Mouse (Mus musculus): ENCODE results near the gene Ccn2.

Gene Ccn2

DNA sequence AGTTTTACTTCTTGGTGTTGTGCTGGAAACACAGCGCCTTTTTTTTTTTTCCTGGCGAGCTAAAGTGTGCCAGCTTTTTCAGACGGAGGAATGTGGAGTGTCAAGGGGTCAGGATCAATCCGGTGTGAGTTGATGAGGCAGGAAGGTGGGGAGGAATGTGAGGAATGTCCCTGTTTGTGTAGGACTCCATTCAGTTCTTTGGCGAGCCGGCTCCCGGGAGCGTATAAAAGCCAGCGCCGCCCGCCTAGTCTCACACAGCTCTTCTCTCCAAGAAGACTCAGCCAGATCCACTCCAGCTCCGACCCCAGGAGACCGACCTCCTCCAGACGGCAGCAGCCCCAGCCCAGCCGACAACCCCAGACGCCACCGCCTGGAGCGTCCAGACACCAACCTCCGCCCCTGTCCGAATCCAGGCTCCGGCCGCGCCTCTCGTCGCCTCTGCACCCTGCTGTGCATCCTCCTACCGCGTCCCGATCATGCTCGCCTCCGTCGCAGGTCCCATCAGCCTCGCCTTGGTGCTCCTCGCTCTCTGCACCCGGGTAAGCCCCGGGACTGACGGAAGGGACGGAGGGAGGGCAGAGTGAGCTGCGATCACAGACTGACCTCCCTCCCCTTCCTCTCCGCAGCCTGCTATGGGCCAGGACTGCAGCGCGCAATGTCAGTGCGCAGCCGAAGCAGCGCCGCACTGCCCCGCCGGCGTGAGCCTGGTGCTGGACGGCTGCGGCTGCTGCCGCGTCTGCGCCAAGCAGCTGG lies at the start of gene Ccn2:
Gene Ccn2, plus strand, starts transcription at position 193 of the 753 bp plus-strand sequence.
- peak; percentile 7 for DNase-seq

DNA sequence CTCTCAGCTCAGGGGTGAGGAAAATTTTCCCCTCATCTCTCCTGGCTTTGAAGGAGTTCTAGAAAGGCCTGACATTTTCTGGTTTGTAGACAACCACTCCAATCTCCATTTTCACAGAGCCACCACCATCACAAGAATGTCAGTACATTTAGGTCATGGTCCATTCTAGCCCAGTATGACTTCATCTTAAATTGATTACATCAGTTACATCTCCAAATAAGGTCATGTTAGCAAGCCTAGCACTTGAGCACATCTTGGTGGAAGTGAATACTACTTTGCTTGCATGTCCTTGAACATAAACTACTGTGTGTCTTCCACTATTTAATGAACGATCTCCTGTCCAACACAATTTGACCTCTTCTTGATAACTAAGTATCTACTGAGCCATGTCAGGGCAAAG lies 42.4 kb upstream of the Ccn2 start:
- DNase-seq, result no peak

DNA sequence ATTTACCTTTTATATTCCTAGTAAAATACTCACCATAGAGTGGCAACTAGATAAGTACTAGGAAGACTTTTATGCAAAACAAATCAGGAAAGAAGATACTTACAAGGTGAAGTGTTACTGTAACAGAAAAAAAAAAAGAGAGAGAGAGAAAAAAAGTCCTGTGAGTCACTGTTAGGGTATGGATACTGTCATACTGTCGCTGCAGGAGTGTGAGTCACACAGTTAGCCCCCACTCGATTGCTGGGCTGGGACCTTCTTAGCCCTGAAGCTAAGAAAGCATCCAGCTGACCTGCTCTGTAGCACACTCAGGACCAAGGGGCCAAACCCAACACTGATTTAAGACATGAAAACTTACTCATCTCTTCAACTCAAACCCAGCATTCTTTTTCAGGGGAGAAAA lies 41.2 kb upstream of the Ccn2 start:
- no peak for DNase-seq

DNA sequence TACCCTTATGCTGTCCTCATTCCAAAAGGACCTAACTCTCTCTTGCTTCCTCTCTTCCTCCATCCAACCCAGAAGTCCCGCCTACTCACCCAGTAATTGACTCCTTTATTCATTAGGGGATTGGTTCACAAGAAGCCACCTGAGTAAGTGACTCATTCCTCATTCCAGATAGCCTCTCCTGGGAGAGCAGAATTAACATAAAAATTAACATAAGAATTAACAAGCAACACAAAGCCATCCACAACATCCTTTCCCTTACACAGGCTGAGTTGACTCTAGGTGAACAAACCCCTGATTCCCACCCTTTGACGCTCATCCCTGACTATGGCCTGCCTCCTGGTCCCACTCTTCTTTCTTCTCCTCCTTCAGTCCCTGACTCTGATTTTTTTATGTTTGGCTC lies 36.9 kb upstream of the Ccn2 start:
- DNase-seq, result no peak

DNA sequence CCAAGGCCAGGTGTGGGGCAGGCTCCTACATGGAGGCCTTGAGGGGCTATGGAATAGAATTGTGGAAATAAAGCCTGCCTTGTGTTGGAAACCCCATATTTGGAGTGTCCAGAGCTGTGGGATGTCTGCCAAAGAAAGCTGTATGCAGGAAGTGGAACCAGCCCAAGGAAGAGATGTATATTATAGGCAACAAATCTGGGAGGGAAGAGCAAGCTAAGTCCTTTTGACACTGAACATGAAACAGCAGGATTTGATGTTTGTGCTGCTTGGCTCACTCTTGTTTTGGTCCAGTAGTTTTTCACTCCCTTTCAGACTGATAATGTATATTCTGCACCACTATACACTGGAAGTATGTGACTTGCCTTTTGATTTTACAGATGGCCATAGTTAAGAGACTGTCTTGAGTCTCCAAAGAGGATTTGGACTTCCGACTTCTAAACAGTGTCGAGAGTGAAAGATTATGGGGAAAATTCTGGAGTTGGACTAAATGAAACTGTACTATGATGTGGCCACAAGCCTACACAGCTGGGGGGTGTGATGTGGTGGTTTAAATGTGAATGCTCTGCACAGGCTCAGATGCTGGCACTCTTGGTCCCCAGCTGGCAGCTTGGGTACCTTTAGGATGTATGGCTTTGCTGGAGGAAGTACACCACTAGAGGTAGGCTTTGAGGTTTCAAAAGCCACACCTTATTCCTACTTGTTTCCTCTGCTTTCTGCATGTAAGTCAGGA lies 25.4 kb upstream of the Ccn2 start:
- DNase-seq, result no peak

DNA sequence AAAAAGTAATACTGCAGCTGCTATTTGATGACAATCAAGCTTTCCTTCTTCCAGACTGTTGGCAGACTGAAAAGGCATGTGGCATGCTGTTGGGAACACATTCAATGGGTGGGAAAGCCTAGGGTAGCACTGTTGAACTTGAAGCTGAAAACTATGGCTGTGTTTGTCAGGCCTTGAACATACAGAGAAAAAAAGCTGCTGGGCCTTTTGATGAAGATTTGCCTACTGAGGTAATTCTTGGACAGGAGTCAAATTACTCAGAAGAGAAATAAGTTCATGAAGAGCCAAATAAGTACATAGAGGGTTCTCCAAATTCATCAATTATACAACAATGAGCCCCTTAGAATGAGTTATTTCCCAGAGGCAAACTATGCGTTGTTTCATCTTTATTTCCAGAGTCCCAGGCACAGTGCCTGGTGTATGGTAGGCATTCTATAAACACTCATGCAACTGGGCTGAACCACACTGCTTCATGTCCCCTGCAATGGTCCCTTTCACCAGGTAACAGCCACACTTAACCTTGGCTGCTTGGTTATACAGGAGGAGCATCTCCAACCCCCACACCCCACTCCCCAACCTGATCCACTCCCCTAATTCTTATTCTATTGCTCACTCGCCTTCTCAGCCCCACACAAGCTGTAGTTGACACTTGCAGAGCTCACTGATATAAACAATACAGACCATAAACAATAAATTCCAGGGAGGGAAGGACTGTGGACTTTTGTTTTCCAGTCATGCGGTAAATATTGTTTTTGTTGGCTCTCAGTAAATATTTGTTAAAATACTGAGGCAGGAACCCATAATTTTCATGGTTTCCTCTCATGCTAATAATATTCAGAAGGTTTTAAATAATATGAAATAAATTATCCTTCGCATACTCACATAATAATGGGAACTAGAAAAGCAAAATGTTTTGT lies 22.9 kb upstream of the Ccn2 start:
- DNase-seq, result no peak

DNA sequence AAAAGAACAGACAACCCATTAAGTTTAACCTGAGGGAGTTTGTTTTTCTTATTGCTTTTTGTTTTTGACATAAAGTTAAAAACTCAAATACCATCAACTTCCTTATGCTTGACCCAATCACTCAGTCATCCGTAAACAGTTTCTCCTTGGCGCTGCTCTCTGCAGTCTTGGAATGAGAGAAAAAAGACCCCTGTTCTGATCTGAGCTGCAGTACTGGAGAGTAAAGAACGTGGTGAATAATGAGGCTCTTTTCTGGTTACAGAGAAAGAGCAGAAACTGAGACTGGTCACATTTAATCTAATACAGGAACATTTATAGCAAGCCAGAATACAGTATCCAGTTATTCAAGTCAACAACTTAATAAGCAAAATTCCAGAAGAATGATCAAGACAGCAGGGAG lies 21.8 kb upstream of the Ccn2 start:
- no peak for DNase-seq

DNA sequence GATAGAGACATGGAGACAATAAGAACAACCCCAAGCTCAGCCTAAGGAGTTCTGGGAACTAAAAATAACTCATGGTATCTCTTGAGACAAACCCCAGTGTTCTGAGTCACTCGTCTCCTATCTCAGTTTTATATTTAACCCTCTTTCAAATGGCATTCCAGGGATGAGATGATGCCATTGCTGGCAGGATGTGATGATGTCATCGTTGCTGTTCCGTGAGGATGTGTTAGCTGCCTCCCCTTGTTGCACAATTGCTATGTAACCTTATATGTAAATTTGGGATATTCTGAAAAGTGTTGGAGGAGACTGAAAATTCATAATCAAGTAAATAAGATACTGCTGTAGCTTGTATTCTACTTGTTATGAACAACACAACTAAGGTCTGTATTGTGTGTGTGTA lies 14.2 kb upstream of the Ccn2 start:
- DNase-seq, result no peak

DNA sequence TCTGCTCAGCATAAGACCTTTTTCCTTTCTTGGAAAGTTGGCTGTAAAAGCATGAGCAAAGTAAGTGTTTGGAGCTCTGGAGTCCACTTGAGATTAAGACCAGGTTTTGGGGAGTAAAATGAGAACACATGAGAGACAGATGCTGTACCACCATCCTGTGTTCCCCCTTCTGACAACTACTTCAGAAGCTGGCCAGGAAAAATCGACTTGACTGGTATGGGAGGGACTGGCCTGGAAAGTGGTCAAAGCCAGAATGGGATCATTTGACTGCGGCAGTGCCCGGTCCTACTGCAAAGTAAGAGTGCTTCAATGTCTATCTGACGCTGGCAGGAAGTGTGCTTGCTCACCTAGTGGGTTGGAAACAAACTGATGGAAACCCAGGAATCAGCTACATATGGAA lies 6.4 kb upstream of the Ccn2 start:
- DNase-seq, result no peak

DNA sequence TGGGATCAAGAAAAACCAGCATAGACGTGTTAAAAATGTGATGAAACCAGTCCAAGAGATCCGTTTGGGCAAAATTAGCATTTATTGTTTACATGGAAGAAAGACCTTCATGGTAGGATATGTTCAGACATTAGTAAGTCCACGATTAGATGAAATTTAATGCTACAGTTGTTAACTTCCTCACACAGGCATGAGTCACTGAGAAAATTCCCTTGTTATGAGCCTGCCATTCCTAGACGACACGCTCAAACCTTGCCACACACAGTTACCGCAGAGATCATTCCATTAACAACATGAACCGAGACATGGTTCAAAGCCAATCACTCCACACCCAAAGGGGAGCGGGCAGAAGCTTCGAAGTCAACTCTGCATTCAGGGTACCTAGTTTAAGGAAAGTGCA lies 6.0 kb upstream of the Ccn2 start:
- DNase-seq, result no peak

DNA sequence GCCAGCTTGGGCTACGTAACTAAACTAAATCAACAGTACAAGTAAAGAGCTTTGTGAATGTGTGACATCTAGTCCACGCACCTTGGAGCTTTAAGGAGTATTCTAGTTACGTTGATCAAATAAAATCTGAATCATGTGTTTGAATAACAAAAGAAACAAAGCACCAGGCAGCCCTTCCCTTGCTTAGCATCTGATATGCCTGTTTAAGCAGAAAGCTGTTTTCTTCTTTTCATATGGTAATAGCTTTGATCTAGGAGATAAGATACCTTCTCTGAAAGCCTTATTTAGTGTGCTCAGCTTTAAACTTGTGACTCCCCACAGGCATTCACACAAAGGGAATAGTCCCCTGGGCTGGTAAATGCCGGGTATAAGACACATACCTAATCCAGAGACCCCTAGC lies 4.7 kb upstream of the Ccn2 start:
- DNase-seq, result no peak

DNA sequence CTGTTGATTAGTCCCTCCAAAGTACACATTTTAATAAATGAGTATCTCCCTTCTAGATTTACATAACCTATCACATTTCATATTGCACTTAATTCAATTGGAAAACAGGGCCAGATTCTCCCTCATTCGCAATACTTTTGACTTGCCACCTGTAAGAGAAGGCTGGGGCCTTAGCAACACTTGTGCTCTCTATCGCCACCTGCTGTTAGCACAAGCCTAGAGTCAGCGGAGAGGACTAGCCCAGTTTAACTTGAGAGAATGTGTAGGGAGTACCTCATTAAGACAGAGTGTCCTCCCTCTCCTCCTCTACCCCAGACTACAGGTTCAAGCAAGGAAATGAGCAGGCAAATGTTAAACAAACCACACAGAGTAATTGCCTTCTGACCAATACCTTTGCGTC lies 4.1 kb upstream of the Ccn2 start:
- DNase-seq, result peak; percentile 49

DNA sequence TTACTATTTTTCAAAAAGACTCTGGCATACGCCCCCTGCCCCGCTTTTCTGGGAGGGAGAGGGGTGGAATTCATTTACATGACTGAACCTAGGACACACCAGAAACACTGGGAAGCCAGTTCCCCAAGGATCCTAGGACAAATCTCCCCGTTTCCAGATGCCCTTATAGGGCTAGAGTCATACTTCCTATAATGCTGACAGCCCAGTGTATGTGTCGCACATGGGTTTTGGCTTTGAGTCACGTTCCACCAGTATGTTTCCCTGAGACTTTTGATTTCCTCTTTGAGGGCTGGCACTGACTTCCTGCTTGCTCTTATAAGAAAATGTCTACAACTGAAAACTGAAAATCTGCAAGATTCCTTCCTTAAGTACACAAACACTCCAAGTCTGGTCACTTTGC lies 3.5 kb upstream of the Ccn2 start:
- DNase-seq, result no peak

DNA sequence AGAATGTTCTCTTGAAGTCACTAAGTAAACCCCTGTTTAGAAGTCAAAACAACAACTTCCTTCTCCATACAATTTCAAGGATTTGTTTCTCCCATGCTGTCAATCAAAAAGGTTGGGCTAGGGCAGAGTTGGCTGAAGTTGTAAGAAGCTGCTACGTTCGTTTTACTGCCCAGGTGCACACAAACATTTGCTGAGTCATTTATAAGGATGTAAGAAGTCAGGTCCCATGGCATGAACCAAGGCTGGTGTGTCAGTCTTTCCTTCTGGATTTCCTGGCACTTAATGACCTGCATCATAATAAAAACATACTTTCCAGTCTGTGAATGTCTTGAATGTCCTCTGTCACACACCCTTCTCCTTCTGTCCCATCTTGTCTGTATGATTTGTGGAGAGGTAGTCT lies 2.9 kb upstream of the Ccn2 start:
- DNase-seq, result no peak

DNA sequence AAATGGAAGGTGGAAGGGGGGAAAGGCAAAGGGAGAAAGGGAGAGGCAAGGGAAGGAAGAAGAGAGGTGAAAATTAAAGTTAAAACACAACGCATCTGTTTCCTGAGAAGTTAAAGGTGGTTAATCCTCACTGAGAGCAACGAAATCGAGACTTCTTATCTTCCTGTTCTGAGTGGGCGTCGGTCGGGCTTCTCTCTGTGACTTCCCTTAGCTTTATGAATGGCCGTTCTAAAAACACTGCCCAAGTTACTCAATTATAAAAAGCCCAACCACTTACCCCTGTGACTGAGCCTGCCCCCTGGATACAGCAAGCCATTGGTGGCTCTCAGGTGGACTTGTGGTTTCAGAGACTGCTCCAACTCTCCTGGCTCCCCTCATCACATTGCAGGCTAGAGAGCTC lies 2.3 kb upstream of the Ccn2 start:
- no peak for DNase-seq

DNA sequence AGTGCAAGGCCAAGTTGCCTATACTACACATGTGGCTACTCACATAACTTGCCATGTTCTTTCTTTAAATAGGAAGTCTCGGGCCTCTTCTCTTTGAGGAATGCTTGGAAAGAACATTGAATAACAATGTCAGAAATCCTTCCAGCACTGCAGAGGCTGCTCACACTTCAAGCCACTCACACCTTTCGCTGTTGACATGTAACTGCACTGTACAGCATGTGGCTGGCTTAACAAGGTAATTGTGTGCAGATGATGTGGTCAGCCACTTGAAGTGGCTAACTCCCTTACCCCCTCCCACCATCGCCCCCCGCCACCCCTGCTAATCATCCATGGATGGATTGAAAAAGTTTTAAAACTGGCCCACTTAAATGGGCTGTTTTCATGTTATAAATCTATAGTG lies 1.7 kb upstream of the Ccn2 start:
- no peak for DNase-seq

DNA sequence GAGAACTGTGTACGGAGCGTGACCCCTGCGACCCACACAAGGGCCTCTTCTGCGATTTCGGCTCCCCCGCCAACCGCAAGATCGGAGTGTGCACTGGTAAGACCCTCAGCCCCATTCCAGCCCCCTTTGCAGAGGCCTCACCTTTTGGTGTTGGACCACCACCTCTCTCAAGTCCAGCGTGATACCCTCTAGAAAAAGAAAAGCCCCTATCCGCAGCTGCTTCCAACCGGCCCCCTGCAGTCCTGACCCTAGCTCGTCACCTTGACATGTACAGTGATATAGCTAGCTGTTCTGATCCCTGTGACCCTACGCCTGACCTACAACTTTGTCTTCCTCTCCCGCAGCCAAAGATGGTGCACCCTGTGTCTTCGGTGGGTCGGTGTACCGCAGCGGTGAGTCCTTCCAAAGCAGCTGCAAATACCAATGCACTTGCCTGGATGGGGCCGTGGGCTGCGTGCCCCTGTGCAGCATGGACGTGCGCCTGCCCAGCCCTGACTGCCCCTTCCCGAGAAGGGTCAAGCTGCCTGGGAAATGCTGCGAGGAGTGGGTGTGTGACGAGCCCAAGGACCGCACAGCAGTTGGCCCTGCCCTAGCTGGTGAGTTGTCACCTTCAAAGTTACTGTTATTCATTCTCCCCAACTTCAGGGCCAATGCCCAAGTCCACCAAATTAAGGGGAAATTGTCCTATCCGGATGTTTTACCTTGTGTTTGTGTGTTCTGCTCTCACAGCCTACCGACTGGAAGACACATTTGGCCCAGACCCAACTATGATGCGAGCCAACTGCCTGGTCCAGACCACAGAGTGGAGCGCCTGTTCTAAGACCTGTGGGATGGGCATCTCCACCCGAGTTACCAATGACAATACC lies 994 bp downstream of the Ccn2 start:
- DNase-seq, result peak; percentile 6

DNA sequence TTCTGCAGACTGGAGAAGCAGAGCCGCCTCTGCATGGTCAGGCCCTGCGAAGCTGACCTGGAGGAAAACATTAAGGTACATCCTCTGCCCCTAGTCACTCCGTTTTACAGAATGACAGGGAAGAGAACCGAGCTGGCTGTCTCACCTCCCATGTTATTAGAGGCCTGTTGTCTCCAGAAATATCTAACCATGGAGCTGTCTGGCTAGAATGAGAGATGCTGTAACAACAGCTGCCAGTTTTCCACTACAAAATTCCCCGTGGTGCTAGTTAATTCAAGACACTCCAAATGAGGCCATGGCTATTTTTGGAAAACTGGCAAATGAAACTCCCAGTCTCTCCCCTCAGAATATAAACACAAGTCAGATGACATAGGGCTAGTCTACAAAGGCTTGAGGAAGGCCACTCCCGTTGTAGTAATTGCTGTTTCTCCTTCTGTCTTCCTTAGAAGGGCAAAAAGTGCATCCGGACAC lies 1.7 kb downstream of the Ccn2 start:
- no peak for DNase-seq

DNA sequence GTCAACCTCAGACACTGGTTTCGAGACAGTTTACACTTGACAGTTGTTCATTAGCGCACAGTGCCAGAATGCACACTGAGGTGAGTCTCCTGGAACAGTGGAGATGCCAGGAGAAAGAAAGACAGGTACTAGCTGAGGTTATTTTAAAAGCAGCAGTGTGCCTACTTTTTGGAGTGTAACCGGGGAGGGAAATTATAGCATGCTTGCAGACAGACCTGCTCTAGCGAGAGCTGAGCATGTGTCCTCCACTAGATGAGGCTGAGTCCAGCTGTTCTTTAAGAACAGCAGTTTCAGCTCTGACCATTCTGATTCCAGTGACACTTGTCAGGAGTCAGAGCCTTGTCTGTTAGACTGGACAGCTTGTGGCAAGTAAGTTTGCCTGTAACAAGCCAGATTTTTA lies 2.5 kb downstream of the Ccn2 start:
- no peak for DNase-seq

DNA sequence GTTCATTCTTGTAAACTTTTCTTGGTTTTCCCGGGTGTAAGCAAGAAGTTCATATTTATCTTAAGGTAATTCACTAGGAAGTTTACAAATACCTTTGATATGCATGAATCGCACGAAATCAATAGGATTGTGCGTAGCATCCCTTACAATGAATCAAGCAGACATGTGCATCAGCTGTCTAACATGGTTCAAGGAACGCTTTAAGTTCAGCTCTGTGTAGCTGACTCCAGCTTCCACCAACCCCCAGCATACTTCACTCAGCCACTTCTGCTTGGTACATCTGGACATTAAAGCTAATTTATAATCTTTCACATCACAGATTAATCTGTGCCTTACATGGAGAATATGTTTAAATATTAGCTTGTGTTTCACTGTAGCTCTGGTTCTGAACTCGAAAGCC lies 3.5 kb downstream of the Ccn2 start:
- no peak for DNase-seq

DNA sequence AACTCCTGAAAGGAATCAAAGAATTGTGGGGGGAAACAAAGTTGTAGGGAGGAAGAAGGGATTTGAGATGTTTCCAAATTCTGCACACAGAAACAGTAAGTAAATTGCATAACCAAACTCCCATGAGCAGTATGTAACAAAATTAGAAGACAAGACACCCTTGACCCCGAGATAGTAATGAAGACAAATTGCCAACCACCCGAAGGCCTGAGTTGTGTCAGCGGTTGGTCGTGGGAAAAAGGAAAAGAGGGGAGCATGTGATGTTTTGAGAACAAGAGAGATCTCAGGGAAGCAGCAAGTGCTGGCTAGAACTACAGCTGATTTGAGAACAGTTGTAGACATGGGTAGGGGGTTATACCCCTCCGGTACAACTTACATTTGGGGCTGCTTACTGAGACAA lies 4.6 kb downstream of the Ccn2 start:
- no peak for DNase-seq

DNA sequence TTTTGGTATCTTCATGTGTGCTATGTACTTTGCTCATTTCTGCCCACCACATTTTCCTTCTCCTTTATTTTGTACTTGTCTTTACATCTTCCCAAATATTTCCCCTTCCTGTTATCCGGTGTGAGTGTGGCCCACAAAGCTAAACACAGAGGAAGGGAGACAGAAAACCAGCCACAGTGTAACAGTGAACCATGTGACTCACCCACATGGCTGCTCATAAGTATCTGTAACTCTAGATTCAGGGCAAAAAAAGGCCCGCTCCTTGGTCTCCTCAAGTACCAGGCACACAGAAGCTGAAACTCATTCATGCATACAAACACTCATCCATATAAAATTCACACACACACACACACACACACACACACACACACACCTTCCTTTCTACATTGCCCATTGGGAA lies 7.8 kb downstream of the Ccn2 start:
- no peak for DNase-seq

DNA sequence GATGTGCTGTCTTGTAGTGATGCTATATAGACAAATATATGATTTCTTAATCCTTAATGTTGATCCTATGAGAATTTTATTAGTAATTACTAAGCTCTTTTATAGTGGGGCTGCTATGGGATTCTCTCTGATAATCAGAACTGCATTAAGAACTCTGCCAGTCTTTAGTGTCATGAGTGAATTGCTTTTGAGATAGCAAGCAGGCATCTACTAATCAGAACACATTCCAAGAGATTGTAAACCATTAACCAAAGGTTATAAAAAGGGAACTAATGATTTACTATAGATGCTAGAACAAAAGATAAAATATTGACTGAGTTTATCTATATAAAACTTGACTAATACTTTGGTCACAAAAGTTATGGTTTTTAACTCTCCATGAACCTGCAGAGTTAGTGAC lies 8.5 kb downstream of the Ccn2 start:
- DNase-seq, result no peak

Measured in cerebellum, adult 8-10 months (tissue).